Mouse (Mus musculus) bone marrow macrophage, adult 2 months (primary cell): ENCODE results near the gene Hp1bp3.

Source experiments
- CTCF ChIP-seq: IDR thresholded peaks from 2 replicates; pipeline ENCODE4 v1.5.1; 2012; ENCODE audit warnings: low read depth, mild to moderate bottlenecking, low read length, moderate library complexity
- POLR2A ChIP-seq: IDR thresholded peaks from 2 replicates; pipeline ENCODE4 v1.6.1; 2012; ENCODE audit warnings: mild to moderate bottlenecking, low read depth, low read length, borderline replicate concordance

- TF ChIP-seq POLR2A = no peak
- TF ChIP-seq CTCF = no peak
Observed at GRCm38 (mm10) chr4:138292028-138292427, 75.9 kb downstream of the Hp1bp3 start.
